Mouse (Mus musculus): ENCODE data around the gene Tnni1.
A peak's percentile ranks its signal among the peaks of the same experiment; 100 is the strongest.

The Tnni1 gene

DNA sequence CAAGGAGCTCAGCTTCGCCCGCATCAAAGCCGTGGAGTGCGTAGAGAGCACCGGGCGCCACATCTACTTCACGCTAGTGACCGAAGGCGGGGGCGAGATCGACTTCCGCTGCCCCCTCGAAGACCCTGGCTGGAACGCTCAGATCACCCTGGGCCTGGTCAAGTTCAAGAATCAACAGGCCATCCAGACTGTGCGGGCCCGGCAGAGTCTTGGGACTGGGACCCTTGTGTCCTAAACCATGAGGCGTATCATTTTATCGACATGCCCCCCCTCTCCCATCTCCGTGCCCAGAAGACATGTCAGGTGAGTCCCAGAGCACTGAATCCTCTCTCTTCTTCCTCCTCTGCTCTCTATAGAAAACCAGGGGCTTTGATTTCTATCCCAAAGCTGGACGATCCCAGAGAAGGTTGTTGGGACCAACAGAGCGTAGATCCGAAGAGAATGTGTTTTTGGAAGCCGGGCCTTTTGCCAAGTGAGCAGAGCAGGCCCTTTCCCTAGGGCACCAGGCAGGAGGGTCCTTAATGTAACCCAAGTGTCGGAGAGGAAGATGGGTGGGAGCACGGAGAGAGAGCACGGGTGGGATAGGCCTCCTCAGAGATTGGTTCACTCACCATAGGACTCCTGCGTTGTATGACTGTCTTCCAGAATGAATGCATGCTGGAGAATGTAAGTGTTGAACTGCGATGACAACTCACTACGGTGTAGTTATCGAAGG lies 12.5 kb upstream of the Tnni1 start:
- no peak for DNase-seq (ENCODE audit: low spot score in 2 of 2)

DNA sequence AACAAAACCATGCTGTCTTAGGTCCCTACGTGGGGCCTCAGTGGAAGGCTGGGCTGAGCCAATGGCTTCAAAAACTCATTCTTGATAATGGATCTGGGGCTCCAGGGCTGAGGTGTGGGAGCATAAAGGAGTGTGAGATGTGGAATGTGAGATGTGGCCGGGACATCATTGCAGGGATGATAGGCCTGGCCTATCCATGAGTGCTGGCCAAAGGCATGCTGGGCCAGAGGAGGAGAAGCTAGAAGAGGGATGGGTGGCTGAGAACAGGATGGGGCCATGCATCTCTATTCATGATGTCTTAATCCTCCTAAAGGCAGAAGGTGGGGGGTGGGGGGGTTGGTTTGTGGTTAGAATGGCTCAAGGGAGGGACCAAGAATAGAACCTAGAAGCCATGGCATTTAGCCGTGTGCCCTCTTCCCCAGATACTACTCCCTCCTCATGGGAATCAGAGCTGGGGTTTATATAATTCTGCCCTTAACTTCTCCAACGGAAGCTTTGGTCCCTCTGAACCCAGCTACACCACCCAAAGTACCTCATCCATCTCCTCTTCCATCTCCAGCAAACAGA lies 11.8 kb upstream of the Tnni1 start:
- DNase-seq (ENCODE audit: low spot score in 2 of 2) = no peak

DNA sequence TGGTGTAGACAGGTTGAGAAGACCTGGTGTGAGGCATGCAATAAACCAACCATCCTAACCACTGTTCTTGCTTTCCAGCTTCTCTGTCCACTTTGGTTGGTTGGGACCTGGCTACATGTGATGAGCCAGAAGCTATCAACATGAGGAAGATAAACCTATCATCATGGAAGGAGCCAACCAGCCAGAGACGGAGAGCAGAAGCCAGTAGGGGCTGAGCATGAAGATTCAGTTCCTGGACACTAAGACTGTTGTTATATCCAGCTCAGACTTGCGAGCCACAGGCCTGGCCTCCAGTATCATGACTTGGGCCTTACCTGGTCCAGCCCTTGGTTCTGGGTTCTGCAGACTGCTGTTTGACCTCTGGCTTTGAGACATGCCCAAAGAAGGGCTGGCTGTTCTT lies 10.8 kb upstream of the Tnni1 start:
- no peak for DNase-seq (ENCODE audit: low spot score in 2 of 2)

DNA sequence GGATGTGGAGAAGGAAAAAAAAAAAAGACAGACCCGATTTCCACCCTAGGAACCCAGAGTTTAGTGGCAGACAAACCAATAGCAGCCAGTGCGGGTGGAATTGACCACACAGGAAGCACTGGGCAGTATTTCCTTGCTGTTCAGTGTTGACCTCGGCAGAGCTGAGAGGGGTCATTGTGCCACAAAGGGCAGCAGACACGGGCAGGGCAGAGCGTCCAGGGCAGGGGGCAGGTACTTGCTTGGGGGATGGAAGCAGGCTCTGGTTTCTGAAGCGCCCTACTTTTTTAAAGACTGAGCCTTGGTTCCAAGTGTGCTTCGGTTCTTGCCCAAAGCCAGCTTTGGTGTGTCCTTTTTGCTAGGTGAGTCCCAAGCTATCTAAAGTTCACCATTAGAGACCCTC lies 9.0 kb upstream of the Tnni1 start:
- DNase-seq (ENCODE audit: low spot score in 2 of 2) = no peak

DNA sequence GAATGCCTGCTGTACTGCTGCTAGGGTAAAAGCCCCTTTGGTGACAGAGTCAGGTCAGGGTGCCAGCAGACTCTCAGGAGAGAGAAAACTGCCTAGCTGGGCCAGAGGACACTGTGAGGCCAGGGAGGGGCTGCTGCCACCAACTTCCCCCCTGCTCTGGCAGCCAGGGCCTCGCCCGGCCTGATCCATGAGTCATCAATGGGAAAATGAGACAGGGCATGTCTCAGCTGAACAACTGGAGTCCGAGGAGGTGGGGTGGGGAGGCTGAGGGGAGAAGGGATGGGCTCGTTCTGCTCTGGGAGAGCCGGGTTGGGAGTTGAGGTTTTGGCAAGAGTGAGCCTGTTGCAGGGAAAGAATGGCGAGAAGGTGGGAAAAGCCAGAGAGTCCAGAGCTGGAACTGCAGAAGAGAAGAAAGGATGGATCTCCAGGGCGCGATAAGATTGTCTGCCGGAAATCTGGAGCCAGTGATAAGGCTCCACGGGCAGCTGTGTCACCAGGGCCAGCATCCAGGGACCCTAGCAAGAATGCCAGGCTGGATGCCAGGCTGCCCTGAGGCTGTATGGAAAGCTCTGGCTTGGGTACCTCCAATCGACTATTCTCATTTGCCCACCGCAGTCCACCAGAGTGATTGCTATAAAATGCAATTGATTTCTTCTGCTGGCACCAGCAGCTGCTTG lies 8.2 kb upstream of the Tnni1 start:
- DNase-seq (ENCODE audit: low spot score in 2 of 2) = peak; percentile 68 to 72

DNA sequence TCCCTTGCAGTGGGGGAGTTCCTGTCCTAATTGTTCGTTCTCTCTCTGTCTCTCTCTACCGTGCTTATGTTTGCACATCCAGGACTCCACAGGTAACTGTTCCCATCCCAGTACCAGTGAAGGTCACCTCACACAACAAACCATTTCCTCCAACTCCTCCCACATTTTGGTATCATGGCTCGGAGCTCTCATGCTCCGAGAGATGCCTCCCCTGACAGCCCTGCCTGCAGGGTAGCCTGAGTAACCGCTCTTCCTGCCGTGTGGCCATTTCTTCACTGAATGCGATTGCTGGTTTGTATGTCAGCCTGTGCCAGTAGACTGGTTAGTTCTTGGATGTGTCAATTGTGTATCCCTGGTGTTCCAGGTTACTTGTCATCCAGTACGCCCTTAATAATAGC lies 7.7 kb upstream of the Tnni1 start:
- DNase-seq (ENCODE audit: low spot score in 2 of 2) = no peak

DNA sequence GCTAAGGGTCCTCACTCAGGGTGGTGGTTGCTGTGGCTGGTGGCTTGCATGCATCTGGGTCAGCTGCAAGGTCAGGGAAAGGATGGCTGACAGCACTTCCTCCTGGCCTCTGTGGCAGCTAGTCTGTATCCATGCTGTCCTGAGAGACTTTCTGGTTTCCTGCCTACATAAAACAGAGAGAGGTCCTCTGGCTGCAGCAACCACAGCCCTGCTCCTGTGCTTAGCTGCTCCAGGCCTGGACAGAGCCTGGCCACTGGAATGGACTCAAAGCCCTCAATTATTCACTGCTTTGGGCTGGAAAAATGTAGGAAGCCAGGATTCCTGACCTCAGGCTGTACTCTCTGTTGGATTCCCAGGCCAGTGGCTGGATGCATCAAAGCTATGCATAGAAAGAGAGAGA lies 2.6 kb upstream of the Tnni1 start:
- DNase-seq (ENCODE audit: low spot score in 2 of 2) = no peak

DNA sequence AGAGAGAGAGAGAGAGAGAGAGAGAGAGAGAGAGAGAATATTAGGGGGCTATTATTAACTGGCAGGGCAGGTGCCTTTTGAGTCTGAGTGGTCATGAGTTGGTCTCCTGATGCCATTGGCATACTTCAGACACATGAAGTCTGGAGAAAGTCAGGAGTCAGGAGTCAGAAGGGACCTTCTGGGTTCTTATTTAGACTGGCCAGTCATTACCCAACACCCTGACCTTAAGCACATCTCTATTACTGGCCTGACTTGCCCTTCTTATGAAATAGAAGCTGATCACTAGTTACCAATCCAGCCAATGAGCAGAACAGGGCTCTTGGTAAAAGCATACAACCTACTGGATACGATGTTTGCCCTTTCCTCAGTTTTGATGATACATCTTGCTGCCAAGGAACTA lies 2.2 kb upstream of the Tnni1 start:
- no peak for DNase-seq (ENCODE audit: low spot score in 2 of 2)

DNA sequence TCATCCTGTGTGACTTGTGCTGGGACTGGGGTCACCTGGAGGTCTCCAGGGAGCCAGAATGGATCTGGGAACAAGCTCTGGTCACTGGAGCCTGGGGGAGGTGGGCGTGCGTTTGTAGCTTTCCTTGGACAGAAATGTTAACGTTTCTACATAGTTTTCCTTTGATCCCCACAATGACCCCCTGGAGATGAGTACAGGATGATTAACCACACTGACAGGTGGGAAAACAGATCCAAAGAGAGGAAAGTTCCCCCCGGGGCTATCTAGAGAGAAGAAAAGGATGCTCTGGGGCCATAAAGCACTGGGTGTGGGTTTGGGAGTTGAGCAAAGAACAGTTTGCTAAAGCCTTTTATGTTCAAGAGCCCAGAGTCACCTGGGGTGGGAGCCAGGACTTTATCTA lies 1.4 kb downstream of the Tnni1 start:
- no peak for DNase-seq (ENCODE audit: low spot score in 2 of 2)

DNA sequence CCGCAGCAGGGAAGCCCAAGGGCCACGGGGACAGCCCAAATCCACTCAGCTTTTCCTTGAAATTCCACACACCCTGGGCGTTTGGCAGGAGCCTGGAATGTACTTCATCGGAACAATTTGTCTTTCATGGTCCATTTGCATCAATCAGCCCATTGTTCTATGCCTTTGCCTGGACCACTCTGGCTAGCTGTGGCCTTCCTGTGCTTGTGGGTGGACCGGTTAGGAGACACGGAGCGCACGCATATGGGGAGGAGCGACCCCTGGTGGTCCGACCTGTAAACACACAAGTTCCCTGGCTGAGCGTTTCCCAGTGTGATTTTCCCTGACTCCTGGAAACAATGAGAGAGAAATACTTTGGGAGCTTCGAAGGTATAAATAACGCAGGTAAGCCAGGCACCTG lies 2.0 kb downstream of the Tnni1 start:
- peak; percentile 66 to 82 for DNase-seq (ENCODE audit: low spot score in 2 of 2)

DNA sequence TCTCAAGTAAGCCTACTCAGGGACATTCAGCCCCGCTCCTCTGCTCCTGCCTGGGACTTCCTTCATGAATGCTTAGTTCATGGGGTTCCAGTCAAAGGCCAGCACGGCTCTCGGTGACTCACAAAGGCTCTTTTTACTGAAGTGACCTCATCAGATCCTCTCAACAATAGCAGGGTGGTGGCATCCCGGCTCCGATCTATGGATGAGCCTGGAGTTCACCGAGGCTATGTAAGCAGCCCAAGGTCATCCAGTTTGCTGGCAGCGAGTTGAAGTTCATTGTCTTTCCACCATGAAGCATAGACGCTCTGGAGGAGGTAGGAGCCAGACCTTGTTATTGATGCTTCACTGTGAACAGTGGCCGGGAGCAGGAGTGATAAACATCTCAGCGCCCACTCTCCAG lies 3.6 kb downstream of the Tnni1 start:
- DNase-seq (ENCODE audit: low spot score in 2 of 2) = no peak

DNA sequence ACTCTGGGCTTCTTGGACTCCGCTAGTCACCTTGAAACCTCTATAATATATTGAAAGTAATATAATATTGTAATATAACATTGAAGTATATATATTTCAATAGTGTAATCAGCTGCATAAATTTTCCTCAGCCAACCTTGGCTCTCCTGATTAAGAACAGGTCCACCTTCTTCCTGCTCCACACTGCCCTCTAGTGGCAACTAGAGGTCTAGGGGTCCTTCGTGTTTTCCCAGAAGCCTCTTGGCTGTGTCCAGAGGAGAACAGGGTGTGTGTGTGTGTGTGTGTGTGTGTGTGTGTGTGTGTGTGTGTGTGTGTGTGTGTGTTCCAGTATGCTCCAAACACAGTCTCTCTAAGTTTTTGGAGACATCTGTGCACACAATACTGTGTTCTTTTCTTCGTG lies 8.6 kb downstream of the Tnni1 start:
- peak; percentile 74 to 82 for DNase-seq (ENCODE audit: low spot score in 2 of 2)

DNA sequence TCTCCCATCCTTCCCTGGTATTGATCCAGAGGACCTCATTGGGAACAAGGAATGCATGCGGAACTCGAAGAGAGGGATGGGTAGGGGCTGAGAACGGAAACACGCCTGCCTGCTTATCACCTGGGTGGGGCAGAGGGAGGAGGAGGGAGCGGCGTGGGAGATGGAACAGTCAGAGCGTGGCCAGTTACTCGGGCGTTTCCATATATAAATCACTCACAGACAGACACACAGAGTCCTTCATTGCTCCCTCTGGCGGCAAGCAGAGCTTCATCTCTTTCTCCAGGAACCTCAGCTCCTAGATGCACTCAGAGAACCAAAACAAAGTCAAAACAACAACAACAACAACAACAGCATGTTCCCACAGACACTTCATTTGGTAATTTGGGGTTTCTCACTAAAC lies 9.5 kb downstream of the Tnni1 start:
- peak in 1 of 2 experiments; percentile 44 for DNase-seq (ENCODE audit: low spot score in 2 of 2)

DNA sequence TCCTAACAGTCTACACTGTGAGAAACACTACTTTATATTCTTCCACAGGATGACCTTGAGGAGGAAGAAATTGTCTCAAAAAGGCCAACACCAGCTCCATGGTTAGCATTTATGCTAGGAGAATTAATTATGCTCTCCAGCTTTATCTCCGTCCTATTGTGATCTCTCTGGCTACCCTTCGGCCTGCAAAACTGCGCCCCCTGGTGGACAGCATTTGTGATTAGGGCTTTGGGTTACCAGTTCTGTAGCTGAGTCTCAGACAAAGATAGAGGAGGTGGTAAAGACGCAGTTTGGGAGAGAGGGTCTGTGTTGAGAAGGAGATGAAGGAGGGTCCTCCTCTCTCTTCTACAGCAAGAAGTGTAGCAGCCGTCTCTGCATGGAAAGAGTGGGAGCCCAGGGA lies 10.6 kb downstream of the Tnni1 start:
- DNase-seq (ENCODE audit: low spot score in 2 of 2) = peak; percentile 62 to 86

DNA sequence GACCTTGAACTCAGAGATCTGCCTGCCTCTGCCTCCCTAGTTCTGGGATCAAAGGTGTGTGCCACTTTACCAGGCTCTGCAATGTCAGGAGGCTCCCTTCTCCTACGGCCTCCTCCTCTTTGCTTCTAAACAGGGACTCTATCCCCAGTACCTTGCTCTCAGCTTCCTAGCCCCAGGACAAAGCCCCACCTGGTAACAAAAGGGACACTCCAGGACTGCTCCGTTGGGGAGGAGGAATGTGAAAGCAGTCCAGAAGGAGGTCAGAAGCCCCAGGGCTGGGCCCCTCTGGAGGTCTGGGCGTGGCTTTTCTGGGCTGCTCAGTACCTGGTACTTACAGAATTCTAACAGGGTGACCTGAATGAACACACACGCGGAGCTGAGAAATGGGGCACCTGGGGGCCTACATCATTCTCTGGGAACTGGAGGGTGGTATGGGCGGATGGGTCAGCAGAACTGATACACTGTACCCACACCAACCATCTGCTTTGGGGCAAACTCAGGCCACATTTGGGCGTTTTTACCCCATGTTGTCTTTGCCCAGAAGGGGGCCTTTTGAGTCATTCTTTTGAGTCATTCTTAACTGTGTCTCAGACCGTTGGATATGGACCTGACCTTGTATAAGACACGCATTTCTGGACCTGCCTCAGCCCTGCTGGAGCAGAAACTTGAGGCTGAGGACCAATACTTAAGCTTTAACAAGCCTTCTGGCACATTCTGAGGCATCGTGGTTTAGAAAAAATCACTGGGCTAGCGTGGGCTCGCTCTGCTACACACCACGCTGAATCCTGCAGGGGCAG lies 13.1 kb downstream of the Tnni1 start:
- DNase-seq (ENCODE audit: low spot score in 2 of 2) = no peak

DNA sequence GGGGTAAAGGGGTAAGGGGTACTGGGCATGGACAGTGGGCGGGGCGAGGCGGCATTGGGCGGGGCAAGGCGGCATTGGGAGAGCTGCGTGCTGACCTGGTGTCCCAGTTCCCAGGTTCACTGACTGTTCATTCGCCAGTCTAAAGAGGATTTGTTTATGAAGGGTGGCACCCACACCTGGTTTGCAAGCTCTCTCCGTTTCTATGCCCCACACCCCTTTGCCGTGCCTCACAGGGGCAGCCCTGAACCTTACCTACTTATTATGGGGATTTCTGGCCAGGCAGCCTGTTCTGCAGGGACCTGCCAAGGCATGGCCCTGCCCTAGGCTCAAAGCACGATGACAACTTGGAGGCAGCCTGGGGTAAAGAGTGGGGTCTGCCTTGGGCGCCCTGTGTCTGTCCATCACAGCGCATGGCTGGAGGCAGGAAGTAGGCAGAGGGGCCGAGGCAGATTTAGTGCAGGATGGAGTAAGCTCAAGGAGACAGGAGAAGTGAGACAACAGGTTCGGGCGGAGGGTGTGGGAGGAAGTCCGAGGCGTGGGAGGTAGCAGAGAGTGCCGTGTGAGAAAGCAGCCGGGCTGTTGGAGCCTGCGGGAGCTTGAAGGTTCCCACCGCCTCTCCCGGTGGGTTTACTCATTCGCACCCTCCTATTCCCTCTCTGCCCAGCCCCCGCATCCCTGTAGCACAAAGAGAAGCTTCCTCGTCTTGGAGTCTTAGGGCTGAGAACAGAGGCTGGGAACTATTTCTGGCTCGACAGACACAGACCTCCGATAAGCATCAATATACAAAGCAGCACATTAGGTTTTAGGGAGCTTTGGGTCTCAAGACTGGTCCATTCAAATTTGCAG lies 14.4 kb downstream of the Tnni1 start:
- DNase-seq (ENCODE audit: low spot score in 2 of 2) = peak; percentile 51 to 70

DNA sequence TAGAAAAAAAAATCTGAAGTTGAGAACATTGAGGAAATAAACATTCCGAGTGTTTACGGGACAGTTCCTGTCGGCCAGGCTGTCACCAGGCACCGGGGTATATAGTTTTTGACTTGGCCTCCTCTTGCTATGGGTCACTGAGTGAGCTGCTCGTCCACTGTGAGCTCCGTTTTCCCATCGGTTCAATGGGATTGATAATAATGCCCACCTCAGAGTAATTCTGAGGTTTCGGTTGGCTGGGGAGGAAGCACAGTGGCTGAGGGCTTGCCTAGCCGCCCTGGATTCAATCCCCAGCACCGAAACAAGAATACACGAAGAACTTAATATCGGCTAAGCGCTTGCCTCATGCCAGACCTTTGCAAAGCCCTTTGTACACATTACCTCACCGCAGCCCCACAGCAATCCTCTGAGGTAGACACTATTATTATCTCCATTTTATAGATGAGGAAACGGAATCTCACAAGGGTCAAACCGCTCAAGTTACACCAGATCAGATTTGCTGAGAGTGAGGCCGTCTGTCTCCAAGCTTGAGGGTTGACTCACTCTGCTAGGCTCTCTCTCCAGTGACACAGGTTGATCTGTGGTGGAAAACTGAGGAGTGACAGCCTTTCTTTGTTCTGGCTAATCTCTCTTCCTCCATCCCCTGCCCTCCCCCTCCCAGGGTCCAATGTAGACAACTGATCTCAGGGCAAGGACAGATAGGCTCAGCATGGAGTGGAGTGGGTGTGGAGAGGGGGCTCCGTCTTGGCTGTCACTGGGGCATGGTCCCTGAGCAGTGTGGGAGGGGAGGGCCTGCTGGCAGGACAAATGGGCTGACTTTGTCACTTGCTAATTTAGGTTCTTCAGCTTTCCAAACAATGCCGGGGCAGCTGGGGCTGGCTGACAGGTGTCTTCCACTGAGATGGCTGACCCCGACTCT lies 15.2 kb downstream of the Tnni1 start:
- DNase-seq (ENCODE audit: low spot score in 2 of 2) = no peak

DNA sequence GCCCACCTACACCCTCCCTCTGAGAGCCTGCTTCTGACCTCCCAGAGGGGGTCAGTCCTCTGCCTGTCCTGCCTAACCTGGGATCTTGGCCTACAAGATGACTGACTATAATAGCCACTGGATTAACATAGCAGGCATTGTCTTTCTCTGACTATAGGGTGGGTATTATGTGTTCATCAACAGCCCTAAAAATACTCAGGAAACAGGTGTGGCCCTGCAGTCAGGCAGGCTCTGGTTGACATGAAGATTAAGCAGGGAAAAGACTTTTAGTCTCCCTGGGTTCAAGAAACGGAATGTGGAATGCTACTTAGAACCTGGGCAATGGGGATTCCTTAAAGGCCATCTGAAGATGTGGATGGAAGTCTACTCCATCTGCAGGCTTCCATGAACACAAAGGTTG lies 19.3 kb downstream of the Tnni1 start:
- no peak for DNase-seq (ENCODE audit: low spot score in 2 of 2)

DNA sequence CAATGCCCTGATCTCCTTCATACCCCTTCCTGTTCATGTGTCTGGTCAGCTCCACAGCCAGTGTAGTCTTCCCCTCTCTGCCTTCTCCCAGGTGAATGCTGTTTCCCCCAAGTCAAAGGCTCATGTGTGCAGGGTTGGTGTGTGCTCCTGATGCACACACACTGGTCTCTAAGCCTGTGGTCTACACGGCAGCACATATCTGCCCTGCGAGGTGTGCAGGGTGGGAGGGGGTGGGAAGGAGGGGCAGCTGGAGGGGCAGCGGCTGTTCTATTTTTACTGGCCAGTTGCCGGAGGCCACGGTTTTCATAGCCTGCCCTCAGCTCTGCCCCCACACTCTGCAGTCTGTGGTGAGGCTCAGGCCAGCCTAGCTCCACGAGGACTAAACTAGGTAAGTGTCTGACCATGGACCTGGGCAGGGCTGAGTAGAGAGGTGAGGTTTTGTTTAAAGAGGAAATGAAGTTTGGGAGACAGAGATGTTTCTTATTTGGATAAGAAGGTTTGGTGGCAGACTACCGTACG lies 19.9 kb downstream of the Tnni1 start:
- no peak for DNase-seq (ENCODE audit: low spot score in 2 of 2)
